Mouse (Mus musculus): ENCODE measurements around the gene Podnl1. TPM values are rescaled to one million over a fixed set of nuclear protein-coding genes. Genes with fewer than 3 reads are reported as not detected.

The Podnl1 gene
- total and polyA plus RNA-seq, 2 experiments from 2014 or later, result 0.04 TPM; not detected in 1

DNA sequence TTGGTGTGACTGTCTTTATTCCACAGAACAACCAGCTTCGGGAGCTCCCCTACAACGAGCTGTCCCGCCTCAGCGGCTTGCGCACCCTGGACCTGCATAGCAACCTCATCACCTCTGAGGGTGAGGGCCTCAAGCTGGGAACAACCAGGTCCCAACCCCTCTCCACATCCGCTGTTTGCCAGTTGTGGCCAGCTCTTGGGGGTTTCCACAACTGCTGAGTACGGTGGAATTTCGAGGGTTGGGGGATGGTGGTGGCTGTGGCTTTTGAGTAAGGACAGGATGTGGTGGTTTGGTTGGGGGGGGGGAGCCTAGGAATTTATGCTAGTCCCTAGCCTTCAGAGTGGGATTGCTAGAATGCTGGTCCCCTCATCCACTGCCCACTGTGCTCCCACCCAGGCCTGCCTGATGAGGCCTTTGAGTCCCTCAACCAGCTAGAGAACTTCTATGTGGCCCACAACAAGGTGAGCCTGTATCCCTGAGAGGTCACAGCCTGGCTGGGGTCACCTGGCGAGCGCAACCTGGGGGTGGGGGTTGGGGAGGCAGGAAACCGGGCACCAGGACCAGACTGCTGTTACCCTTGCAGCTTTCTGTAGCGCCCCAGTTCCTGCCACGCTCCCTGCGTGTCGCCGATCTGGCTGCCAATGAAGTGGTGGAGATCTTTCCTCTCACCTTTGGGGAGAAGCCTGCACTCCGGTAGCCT is 1.6 kb downstream of the Podnl1 start:
- no peak overlapping the region for H3K27ac ChIP-seq (ENCODE audit: low read depth)
- peaks cover under 1% of the 10 kb centered on the region; the same call in 1 of the 2 replicates for H3K36me3 ChIP-seq (replicated peaks; ENCODE audit: control insufficient read depth, insufficient read depth, low read length)
- H3K4me1 ChIP-seq (ENCODE audit: control insufficient read depth, insufficient read depth), result no peaks in the 10 kb centered on the region
- H3K4me2 ChIP-seq (ENCODE audit: low read depth, low read length), result no peak overlapping the region
- no peaks in the 10 kb centered on the region for H3K9me3 ChIP-seq (replicated peaks; ENCODE audit: control insufficient read depth, low read length)
- no peaks in the 10 kb centered on the region for H3K27me3 ChIP-seq (ENCODE audit: control insufficient read depth, insufficient read depth, low read length)
- TF ChIP-seq CTCF (IDR thresholded peaks at IDR 0.05; ENCODE audit: low read depth), result no peak
- TF ChIP-seq EP300 (IDR thresholded peaks at IDR 0.05; ENCODE audit: low read depth), result no peak
- H3K9ac ChIP-seq (replicated peaks; ENCODE audit: low read depth, low read length), result no peak overlapping the region
- no peak overlapping the region for H3K4me3 ChIP-seq (ENCODE audit: low read depth, low read length)
- no peak for DNase-seq (ENCODE audit: low spot score)
- WGBS, result 53% methylated on average over 17 of the region's 17 CpGs
- no peak for ATAC-seq (ENCODE audit: insufficient read depth, low read depth)

DNA sequence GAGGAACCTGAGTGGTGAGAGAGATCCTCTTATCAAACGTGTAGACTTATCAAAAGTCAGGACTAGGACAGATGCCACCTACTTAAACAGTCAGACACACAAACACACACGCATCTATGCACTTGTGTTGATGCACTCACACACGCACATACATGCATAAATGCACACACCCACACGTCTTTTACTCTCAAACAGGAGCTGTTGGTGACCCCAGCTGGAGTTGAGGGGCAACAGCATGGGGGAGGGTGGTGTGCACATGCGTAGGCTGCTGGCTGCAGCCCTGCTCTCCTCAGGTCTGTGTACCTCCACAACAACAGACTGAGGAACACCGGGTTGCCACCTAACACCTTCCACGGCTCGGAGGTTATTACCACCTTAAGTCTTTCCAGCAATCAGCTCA is 2.5 kb downstream of the Podnl1 start:
- no peak for DNase-seq (ENCODE audit: low spot score)
- Histone ChIP-seq H3K9me3 (replicated peaks; ENCODE audit: control insufficient read depth, low read length) (no peaks in the 10 kb centered on the region), H3K9ac (replicated peaks; ENCODE audit: low read depth, low read length) (no peak overlapping the region), H3K36me3 (replicated peaks; ENCODE audit: control insufficient read depth, insufficient read depth, low read length) (peaks cover 10% of the 10 kb centered on the region), H3K27me3 (ENCODE audit: control insufficient read depth, insufficient read depth, low read length) (no peaks in the 10 kb centered on the region), H3K4me3 (ENCODE audit: low read depth, low read length) (no peak overlapping the region), H3K4me2 (ENCODE audit: low read depth, low read length) (no peak overlapping the region), H3K27ac (ENCODE audit: low read depth) (no peak overlapping the region), H3K4me1 (ENCODE audit: control insufficient read depth, insufficient read depth) (no peaks in the 10 kb centered on the region)
- no peak for TF ChIP-seq CTCF (IDR thresholded peaks at IDR 0.05; ENCODE audit: low read depth)
- no peak for TF ChIP-seq EP300 (IDR thresholded peaks at IDR 0.05; ENCODE audit: low read depth)
- no peak for ATAC-seq (ENCODE audit: insufficient read depth, low read depth)
- 41% methylated on average over 8 of the region's 8 CpGs for WGBS

DNA sequence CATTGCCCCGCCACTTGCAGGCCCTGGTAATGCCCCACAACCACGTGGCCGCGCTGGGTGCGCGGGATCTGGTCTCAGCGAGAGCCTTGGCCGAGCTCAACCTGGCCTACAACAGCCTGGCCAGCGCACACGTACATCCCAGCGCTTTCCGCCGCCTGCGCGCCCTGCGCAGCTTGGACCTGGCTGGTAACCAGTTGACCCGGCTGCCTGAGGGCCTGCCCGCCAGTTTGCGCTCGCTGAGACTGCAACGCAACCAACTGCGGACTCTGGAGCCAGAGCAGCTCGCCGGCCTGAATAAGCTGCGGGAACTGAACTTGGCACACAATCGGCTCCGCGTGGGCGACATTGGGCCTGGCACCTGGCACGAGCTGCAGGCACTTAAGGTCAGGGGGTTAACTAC is 5.0 kb downstream of the Podnl1 start:
- Histone ChIP-seq H3K27me3 (ENCODE audit: control insufficient read depth, insufficient read depth, low read length) (no peaks in the 10 kb centered on the region), H3K4me3 (ENCODE audit: low read depth, low read length) (no peak overlapping the region), H3K36me3 (replicated peaks; ENCODE audit: control insufficient read depth, insufficient read depth, low read length) (peaks cover 34% of the 10 kb centered on the region), H3K9ac (replicated peaks; ENCODE audit: low read depth, low read length) (no peak overlapping the region), H3K4me1 (ENCODE audit: control insufficient read depth, insufficient read depth) (no peaks in the 10 kb centered on the region), H3K4me2 (ENCODE audit: low read depth, low read length) (no peak overlapping the region), H3K9me3 (replicated peaks; ENCODE audit: control insufficient read depth, low read length) (no peaks in the 10 kb centered on the region), H3K27ac (ENCODE audit: low read depth) (no peak overlapping the region)
- ATAC-seq (ENCODE audit: insufficient read depth, low read depth), result 0 out of 2 replicates have a peak, but pooled peaks have one; percentile 21
- no peak for DNase-seq (ENCODE audit: low spot score)
- TF ChIP-seq CTCF (IDR thresholded peaks at IDR 0.05; ENCODE audit: low read depth) (no peak), EP300 (IDR thresholded peaks at IDR 0.05; ENCODE audit: low read depth) (no peak)
- 42% methylated on average over 30 of the region's 30 CpGs for WGBS

DNA sequence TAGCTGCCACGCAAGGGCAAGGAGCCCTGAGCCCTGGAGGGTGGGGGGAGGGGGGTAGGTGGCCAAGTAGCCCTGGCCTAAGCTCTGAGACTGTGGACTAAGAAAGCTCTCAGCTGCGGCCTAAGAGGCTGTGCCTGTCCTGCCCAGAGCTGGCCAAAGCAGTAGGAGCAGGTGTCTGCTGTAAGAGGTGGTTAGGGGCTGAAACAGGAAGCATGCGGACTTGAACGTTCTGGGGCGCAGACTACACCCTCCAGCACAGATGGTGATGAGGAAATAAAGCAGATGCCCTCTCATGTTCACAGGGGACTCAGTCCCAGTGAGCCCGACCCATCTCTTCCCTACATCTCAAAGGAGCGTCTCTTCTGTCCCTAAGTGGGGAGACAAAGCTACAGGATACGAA is 6.4 kb downstream of the Podnl1 start:
- Histone ChIP-seq H3K4me2 (ENCODE audit: low read depth, low read length) (no peak overlapping the region), H3K4me1 (ENCODE audit: control insufficient read depth, insufficient read depth) (no peaks in the 10 kb centered on the region), H3K4me3 (ENCODE audit: low read depth, low read length) (no peak overlapping the region), H3K36me3 (replicated peaks; ENCODE audit: control insufficient read depth, insufficient read depth, low read length) (peaks cover 48% of the 10 kb centered on the region), H3K27ac (ENCODE audit: low read depth) (no peak overlapping the region), H3K27me3 (ENCODE audit: control insufficient read depth, insufficient read depth, low read length) (no peaks in the 10 kb centered on the region), H3K9ac (replicated peaks; ENCODE audit: low read depth, low read length) (no peak overlapping the region), H3K9me3 (replicated peaks; ENCODE audit: control insufficient read depth, low read length) (no peaks in the 10 kb centered on the region)
- TF ChIP-seq EP300 (IDR thresholded peaks at IDR 0.05; ENCODE audit: low read depth) (no peak), CTCF (IDR thresholded peaks at IDR 0.05; ENCODE audit: low read depth) (no peak)
- DNase-seq (ENCODE audit: low spot score), result no peak
- 73% methylated on average over 8 of the region's 8 CpGs for WGBS
- no peak for ATAC-seq (ENCODE audit: insufficient read depth, low read depth)

DNA sequence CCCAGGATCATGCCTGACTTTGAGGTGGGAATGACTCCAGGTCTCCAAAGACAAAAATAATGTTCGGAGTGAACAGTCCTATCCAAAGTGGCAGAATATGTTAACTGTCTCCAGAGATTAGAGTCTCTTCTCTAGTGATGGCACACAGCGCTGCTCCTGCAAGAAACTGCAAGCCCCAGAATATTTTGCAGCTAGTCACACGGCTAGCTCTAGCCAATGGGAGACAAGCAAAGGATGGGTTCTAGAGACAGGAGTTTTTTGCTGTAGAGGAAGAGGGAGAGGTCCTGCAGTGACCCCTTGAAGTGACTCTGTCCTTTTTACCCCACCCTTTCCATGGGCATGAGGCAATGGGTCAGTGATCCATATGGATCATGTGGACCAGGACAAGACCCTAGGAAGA is 12.1 kb downstream of the Podnl1 start:
- TF ChIP-seq CTCF (IDR thresholded peaks at IDR 0.05; ENCODE audit: low read depth), result no peak
- TF ChIP-seq EP300 (IDR thresholded peaks at IDR 0.05; ENCODE audit: low read depth), result no peak
- Histone ChIP-seq H3K36me3 (replicated peaks; ENCODE audit: control insufficient read depth, insufficient read depth, low read length) (peaks cover 97% of the 10 kb centered on the region), H3K4me2 (ENCODE audit: low read depth, low read length) (no peak overlapping the region), H3K9ac (replicated peaks; ENCODE audit: low read depth, low read length) (no peak overlapping the region), H3K27ac (ENCODE audit: low read depth) (no peak overlapping the region), H3K4me3 (ENCODE audit: low read depth, low read length) (no peak overlapping the region), H3K4me1 (ENCODE audit: control insufficient read depth, insufficient read depth) (no peaks in the 10 kb centered on the region), H3K27me3 (ENCODE audit: control insufficient read depth, insufficient read depth, low read length) (no peaks in the 10 kb centered on the region), H3K9me3 (replicated peaks; ENCODE audit: control insufficient read depth, low read length) (no peaks in the 10 kb centered on the region)
- ATAC-seq (ENCODE audit: insufficient read depth, low read depth) (no peak), DNase-seq (ENCODE audit: low spot score) (no peak)
- WGBS, result 86% methylated on average over 3 of the region's 3 CpGs

DNA sequence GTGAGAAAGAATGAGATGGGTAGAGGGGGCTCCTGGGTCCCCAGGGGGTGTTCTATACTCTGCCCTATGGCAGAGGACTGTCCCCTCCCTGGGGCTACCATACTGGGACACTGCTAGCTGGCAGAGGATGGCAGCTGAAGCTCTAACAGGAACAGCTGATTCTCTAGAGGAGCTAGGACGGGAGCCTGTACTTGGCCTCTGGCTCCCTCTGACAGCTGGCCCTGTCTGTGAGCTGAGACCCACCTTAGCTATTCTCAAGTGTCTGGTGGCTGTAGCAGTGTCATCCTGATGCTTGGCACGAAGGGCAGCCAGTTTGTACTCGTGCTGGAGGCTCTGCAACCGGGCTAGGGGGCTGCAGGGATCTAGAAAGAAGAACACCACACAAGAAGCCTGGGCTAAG is 15.0 kb downstream of the Podnl1 start:
- no peak for TF ChIP-seq CTCF (IDR thresholded peaks at IDR 0.05; ENCODE audit: low read depth)
- TF ChIP-seq EP300 (IDR thresholded peaks at IDR 0.05; ENCODE audit: low read depth), result no peak
- WGBS, result 84% methylated on average over 4 of the region's 4 CpGs

More for the DNA sequence above, 15.0 kb downstream of the Podnl1 start:
- ATAC-seq (ENCODE audit: insufficient read depth, low read depth) (no peak), DNase-seq (ENCODE audit: low spot score) (no peak)
- Histone ChIP-seq H3K4me3 (ENCODE audit: low read depth, low read length) (no peak overlapping the region), H3K9me3 (replicated peaks; ENCODE audit: control insufficient read depth, low read length) (no peaks in the 10 kb centered on the region), H3K27me3 (ENCODE audit: control insufficient read depth, insufficient read depth, low read length) (no peaks in the 10 kb centered on the region), H3K9ac (replicated peaks; ENCODE audit: low read depth, low read length) (no peak overlapping the region), H3K4me1 (ENCODE audit: control insufficient read depth, insufficient read depth) (no peaks in the 10 kb centered on the region), H3K27ac (ENCODE audit: low read depth) (no peak overlapping the region), H3K4me2 (ENCODE audit: low read depth, low read length) (no peak overlapping the region), H3K36me3 (replicated peaks; ENCODE audit: control insufficient read depth, insufficient read depth, low read length) (peaks cover 81% of the 10 kb centered on the region)
